Mouse (Mus musculus) layer of hippocampus, adult 8-10 months (tissue): ENCODE results near the gene Map4k3. TPM values are rescaled to one million over a fixed set of nuclear protein-coding genes. Genes with fewer than 3 reads are reported as not detected.

ENCODE experiments used
- DNase-seq, 2 experiments: peaks; one replicate each; pipeline ENCODE4 v3.0.0; 2022; ENCODE audit warnings: low spot score in 2 of 2
- total RNA-seq, 4 experiments: library from RNA; stranded (reverse); gene quantifications; 2 replicates each; pipeline ENCODE4 v1.2.4; 2022

Gene Map4k3
- total RNA-seq, 4 experiments from 2014 or later: 78.0 to 94.1 (median 85.5) TPM

GRCm38 (mm10) chr17:80729825-80730224 lies 1.5 kb upstream of the Map4k3 start:
- no peak for DNase-seq

- no peak for DNase-seq
Observed at GRCm38 (mm10) chr17:80729080-80729749, 930 bp upstream of the Map4k3 start.

DNA sequence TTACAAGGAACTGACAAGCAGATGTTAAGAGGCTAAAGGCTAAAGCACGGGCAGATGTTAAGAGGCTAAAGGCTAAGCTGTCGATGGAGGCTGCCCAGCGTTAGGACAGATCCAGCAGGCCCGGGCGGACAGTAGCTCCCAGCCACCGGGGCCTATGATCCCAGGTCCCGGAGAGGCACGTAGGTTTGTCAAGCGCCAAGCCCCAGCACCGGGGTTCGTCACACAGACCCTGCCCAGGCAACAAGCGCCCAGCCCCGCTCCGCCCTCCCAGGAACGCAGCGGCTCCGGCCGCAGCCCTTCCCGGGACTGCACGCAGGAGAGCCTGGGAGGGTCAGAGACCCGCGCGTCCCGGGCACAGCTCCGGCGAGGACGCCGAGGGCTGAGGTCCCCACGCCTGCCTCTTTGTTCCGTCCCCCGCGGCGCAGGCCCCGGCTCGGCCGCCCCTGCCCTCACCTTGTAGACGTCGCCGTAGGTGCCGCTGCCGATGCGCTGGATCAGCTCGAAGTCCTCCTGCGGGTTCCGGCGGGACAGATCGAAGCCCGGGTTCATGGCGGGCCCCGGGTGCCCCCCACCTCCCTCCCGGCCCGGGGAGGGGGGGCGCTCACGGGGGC lies 839 bp downstream of the Map4k3 start:
- DNase-seq: no peak

GRCm38 (mm10) chr17:80726821-80727220 lies 1.5 kb downstream of the Map4k3 start:
- DNase-seq: no peak

DNA sequence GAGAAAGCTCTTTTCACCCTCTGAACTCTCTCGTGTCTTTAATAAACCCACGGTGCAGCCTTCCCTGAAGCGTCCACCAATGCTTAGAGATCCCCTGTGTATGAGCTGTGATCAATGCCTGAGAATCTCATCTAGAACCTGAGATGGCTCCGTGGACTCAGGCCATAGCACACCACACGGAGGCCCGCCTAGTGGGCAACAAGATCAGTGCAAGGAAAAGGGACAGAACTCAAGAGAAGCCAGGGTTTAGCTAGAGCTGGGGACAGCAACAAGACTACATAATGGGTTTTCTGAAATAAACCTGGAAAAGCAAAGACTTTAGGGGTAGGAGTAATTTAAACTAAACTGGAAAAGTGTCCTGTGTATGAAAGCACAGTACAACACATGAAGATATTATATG lies 5.2 kb downstream of the Map4k3 start:
- DNase-seq: no peak

GRCm38 (mm10) chr17:80721670-80722069 lies 6.6 kb downstream of the Map4k3 start:
- no peak for DNase-seq

GRCm38 (mm10) chr17:80719309-80719708 lies 9.0 kb downstream of the Map4k3 start:
- no peak for DNase-seq

DNA sequence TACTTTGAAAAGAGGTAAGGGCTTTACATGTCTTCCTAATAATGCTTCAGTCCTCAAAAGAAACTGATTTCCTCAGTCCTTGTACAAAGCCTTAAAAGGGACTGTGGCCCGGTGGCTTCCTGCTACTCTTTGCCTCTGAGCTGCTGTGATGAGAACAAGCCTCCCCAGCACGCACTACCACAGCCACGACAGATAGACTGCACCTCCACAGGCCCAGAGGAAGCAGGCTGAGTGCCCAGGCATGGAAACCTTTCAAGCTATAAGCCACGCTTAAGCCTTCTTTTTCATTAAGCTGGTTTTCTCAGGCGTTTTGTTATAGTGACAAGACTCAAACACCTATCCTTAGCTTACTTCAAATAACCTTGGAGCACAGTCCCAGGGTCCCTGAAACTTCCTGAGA lies 10.0 kb downstream of the Map4k3 start:
- DNase-seq: no peak

DNA sequence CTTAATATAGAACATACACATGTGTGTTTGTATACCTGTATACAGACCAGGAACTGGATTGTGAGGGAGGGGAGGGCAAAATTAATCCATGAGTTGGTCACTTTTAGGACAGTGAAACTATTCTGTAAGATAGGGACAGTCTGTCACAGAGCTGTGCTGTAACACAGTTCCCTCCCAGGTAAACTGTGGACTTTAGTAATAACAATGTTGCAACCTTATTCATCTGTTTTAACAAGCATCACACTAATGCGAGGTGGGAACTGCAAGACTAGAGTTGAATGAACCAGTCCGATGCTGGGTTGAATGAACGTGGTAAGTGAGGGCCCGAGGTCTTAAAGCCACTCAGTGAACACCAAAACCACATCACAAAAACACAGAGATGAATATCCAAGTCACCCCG lies 14.7 kb downstream of the Map4k3 start:
- no peak for DNase-seq

DNA sequence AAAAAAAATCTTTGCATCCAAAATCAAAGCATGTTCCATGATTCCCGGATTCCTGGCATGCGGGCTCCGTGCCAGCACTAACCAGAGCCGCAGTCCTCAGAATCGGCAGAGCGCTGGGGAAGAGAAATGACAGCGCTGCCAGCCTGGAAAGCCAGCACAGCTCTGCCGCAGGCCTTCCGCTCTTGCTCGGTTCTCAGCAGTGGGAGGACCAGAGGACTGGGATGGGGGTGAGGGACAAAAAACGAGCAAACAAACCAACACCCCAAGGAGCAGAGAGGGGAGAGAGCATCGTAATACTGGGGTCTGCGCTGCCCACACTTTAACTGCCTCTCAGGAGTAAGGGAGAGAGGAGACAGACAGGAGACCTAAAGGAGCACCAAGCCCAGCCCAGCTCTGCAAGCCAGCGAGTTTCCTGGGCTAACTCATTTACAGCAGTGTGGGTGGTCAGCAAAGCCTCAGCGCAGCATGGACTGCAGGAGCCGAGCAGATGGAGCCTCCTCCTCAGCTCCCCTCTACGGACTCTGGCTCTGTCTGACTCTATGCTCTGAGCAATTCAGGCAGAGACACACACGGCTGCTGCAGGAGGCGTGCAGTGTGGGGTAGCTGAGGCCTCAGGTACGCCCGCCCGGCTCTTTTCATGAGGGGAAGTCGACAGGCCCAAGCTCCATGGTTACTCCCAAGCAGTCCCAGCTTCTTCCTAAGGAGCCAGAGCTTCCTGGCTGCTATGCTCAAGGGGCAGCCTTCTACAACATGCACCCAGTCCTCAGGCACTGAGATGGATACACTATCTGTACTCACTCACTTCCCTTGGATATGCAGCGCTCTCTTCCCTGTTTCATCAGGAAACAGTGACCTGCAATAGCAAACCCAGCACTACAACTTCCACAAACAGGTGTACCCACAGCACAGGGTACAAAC lies 18.1 kb downstream of the Map4k3 start:
- peak; percentile 63 to 68 for DNase-seq

DNA sequence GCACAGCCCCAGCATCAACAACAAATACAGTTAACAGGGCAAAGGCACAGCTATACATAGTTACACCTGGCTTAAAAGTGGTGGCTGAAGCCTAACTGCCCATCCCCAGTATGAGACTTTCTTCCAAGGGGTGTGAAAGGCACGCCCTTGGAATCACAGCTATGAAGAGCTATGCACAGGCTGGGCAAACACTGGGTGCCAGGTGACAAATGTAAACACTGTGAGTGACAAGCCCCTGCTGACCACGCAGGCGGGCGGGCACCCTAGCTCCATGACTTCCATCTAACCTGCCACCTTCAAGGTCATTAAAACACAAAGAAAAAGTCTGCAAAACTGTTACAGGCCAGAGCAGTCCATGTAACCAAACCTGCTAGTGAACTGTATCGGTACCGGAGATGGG lies 19.5 kb downstream of the Map4k3 start:
- no peak for DNase-seq

DNA sequence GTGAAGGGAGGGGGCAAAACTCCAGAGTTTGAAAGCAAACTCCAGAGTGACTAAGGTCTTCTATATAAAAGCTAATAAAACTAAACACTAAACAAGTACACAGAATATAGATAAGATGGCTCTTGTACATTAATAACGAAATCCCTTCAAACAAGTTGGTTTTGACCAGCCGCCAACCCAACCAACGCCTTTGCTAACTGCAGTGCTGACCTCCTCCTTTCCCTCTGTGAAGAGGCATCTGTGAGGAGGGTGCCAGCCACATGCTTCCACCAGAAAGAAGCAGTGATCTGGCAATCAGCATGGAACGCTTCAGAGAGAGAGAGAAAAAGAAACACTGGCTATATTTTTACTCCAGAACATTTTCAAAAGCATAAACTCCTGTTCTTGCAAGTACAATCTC lies 21.1 kb downstream of the Map4k3 start:
- peak; percentile 57 to 75 for DNase-seq

DNA sequence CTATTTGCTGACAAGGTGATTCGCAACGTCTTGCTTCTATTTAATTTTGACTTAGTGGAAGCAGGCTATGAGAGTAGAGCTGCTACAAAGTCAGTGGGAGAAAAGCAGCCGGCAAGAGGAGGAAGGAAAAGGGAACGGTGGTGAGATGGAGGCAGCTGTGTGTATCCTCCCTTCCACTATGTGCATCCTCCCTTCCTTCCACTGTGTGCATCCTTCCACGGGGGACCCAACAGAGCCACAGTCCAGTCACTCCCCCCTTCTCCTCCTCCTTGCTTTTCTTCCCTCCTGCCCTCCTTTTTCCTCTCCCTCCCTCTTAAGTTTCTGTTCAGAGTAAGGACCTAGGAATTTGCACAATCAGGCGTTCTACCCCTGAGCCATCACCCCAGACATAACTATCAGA lies 21.7 kb downstream of the Map4k3 start:
- no peak for DNase-seq

DNA sequence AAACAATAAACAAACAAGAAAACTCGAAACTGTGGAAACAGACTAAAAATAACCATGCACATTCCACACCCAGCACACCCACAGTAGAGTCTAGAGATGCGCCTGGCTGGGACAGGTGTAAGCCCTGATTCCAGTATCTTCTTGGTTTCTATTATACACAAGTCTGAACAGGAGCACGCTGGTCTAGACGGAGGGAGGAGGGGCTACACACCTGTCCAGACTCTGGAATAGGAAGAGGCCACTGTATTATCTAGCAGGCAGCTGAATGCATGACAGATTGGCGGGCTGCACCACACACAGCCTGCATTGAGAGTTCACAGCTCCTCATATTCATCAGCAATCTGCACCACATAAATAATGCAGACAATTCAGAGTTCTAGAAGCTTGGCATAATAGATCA lies 26.6 kb downstream of the Map4k3 start:
- DNase-seq: no peak

GRCm38 (mm10) chr17:80698930-80699329 lies 29.4 kb downstream of the Map4k3 start:
- DNase-seq: no peak

DNA sequence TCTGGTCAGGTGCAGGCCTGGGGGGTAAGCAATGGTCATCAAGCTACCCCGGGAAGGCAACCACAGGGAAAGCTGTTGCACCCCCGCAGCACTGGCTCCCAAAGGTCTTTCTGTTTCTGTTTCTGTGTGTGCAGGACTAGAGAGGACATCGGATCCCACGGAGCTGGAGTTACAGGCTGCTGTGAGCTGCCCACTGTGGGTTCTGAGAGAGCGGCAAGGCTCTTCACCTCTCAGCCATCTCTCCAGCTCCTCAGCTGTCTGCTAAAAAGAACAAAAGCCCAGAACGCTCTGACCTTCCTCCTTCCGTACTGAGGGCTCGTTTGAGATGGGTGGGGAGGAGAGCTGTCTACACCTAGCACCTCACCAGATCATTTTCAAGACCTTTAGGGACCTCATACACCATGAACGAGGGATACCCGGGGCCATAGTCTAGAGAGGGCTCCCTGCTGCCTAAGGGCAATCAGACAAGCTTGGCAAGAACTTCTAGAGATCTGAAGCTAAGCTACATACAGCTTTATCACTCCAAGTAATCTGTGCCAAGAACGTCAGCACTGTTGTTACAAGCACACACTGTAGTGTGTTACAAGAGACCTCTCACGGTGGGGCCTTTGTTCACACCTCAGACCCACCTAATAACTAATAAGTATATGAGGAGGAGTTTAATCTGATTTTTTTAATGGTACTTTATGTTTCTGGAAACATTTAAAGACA lies 29.9 kb downstream of the Map4k3 start:
- DNase-seq: no peak

GRCm38 (mm10) chr17:80696956-80697355 lies 31.3 kb downstream of the Map4k3 start:
- no peak for DNase-seq

- DNase-seq: no peak
Observed at GRCm38 (mm10) chr17:80696210-80696609, 32.1 kb downstream of the Map4k3 start.

DNA sequence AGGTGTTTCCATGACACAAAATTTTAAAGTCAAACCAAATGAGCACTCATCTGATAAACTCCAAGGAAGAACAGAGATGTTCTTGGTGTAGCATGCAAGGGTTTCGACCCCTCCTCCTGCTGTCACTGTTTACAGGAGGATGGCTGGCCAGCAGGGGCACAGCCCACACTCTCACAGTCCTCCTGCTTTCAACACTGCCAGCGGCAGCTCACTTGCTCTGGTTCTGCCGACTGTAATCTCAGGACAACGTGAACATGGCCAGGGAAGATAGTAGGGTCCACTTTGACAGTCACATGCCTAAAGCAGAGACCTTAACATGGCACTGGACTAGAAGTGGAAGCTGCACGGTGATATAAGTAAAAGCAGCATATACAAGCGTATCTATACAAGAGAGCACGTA lies 34.6 kb downstream of the Map4k3 start:
- DNase-seq: no peak

DNA sequence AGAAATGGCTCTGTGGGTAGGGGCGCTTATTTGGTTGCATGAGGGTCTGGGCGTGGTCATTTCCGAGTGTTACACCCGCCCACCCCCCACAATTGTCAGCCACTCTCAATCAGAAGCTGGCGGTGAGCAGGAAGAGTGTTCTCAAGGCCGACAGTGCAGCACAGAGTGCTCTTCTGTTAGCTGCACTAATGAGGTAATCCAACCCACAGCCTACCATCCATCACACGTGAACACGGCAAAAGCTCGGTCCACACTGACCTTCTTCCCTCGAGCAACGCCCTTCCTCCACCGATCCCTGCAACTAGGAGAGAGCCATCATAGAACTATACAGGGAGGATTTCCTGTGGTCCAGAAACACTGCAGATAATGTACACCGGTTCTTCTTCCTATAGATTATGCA lies 36.1 kb downstream of the Map4k3 start:
- no peak for DNase-seq

GRCm38 (mm10) chr17:80688701-80689100 lies 39.6 kb downstream of the Map4k3 start:
- DNase-seq: no peak

GRCm38 (mm10) chr17:80686066-80686465 lies 42.2 kb downstream of the Map4k3 start:
- no peak for DNase-seq
